In the genomic region with DNA sequence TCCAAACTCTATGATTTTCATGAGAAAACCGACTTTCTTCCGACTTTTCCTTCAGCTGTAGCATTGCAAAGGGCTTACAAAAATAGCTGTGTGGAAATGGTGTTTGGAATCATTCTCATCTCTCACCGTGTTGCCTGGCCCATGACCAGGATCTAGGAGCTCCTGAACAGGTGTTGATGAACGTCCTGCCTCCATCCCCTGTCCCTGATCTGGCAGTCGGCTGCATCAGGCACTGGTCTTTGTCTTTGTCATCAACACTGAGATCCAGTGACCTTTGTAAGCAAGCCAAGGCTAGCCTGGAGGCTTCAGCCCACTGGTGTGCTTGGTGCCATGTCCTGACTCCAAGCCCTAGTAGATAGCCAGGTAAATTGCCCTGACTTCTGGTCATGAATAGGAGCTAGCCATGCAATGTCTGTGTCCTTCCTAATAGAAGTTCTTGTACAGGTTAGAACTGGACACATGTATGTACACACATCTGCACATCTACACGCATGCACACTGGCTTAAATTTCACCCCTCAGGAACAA, we compare ENCODE assay signal across 10 mouse cellular contexts. TPM values are rescaled to one million over a fixed set of nuclear protein-coding genes. Genes with fewer than 3 reads are reported as not detected.
A peak's percentile ranks its signal among the peaks of the same experiment; 100 is the strongest.
DNase-seq lines count a peak whose midpoint lies in the region; ATAC-seq and TF ChIP-seq lines count a peak whose summit lies in the region.
"Had no signal": no experiment of that assay in that cellular context is flagged by ENCODE, and none has a peak within 500 bp of the region (broad histone marks: within the 10 kb centered on the region; RNA-seq: fewer than 3 reads in every experiment).

No protein-coding gene starts in this region.

- no peak overlapping the region for H3K27ac ChIP-seq in forebrain, embryonic 11.5 days (ENCODE audit: low read depth, low read length)
- H3K27ac ChIP-seq in forebrain, embryonic 16.5 days (ENCODE audit: low read length), result no peak overlapping the region
- H3K27ac ChIP-seq in liver, embryonic 11.5 days (ENCODE audit: low read depth, low read length), result 0 out of 2 replicates have a peak overlapping the region, but pooled peaks have one; percentile 1
- H3K27ac ChIP-seq in embryonic facial prominence, embryonic 11.5 days (replicated peaks; ENCODE audit: low read depth, low read length), result 0 out of 2 replicates have a peak overlapping the region, but pooled peaks have one; percentile 25
- peak overlapping the region; percentile 86 for H3K27ac ChIP-seq in limb, embryonic 14.5 days (replicated peaks; ENCODE audit: low read depth, low read length)

- no peak for DNase-seq in forebrain, embryonic 11.5 days (ENCODE audit: low spot score)
- no peak for DNase-seq in liver, embryonic 11.5 days (ENCODE audit: low spot score)
- DNase-seq in liver, result no peak
- DNase-seq in embryonic facial prominence, embryonic 11.5 days (ENCODE audit: low spot score), result no peak
- no peak for DNase-seq in limb, embryonic 14.5 days (ENCODE audit: low spot score)
- DNase-seq in layer of hippocampus, adult 9-11 months, result no peak
- DNase-seq in frontal cortex, postnatal 10 days (ENCODE audit: low spot score in 2 of 2), result no peak
- DNase-seq: forebrain, postnatal 0 days had no signal

- no peak overlapping the region for H3K4me2 ChIP-seq in forebrain, embryonic 11.5 days (ENCODE audit: low read depth, low read length, severe bottlenecking)
- no peak overlapping the region for H3K4me2 ChIP-seq in forebrain, embryonic 16.5 days (ENCODE audit: low read length)
- no peak overlapping the region for H3K4me2 ChIP-seq in liver, embryonic 11.5 days
- no peak overlapping the region for H3K4me2 ChIP-seq in embryonic facial prominence, embryonic 11.5 days (ENCODE audit: low read depth, low read length)
- no peak overlapping the region for H3K4me2 ChIP-seq in limb, embryonic 14.5 days (replicated peaks; ENCODE audit: low read depth, low read length, severe bottlenecking)

- peak overlapping the region; percentile 48; the same call in 1 of the 2 replicates for H3K9ac ChIP-seq in forebrain, embryonic 11.5 days (ENCODE audit: low read length)
- H3K9ac ChIP-seq in forebrain, embryonic 16.5 days (replicated peaks; ENCODE audit: low read depth, low read length), result no peak overlapping the region
- no peak overlapping the region for H3K9ac ChIP-seq in liver, embryonic 11.5 days (ENCODE audit: low read depth, low read length)
- no peak overlapping the region for H3K9ac ChIP-seq in embryonic facial prominence, embryonic 11.5 days (replicated peaks; ENCODE audit: low read length)
- H3K9ac ChIP-seq in limb, embryonic 14.5 days (ENCODE audit: low read depth, low read length, severe bottlenecking), result no peak overlapping the region
- H3K9ac ChIP-seq: forebrain, postnatal 0 days had no signal

- H3K27me3 ChIP-seq in forebrain, embryonic 11.5 days (ENCODE audit: control insufficient read depth, insufficient read depth, low read length), result no peaks in the 10 kb centered on the region
- no peaks in the 10 kb centered on the region for H3K27me3 ChIP-seq in forebrain, embryonic 16.5 days (replicated peaks; ENCODE audit: control insufficient read depth, insufficient read depth, low read length)
- no peaks in the 10 kb centered on the region for H3K27me3 ChIP-seq in liver, embryonic 11.5 days (replicated peaks; ENCODE audit: control insufficient read depth, insufficient read depth, low read length)
- H3K27me3 ChIP-seq in embryonic facial prominence, embryonic 11.5 days (ENCODE audit: control insufficient read depth, insufficient read depth, low read length), result no peaks in the 10 kb centered on the region
- no peaks in the 10 kb centered on the region for H3K27me3 ChIP-seq in limb, embryonic 14.5 days (ENCODE audit: control insufficient read depth, insufficient read depth, low read length)

- no peaks in the 10 kb centered on the region for H3K9me3 ChIP-seq in forebrain, embryonic 11.5 days (ENCODE audit: control insufficient read depth, low read length)
- no peaks in the 10 kb centered on the region for H3K9me3 ChIP-seq in forebrain, embryonic 16.5 days (ENCODE audit: control insufficient read depth, low read length)
- no peaks in the 10 kb centered on the region for H3K9me3 ChIP-seq in liver, embryonic 11.5 days (ENCODE audit: control insufficient read depth, low read length)
- H3K9me3 ChIP-seq in embryonic facial prominence, embryonic 11.5 days (replicated peaks; ENCODE audit: control insufficient read depth, low read length), result no peaks in the 10 kb centered on the region
- no peaks in the 10 kb centered on the region for H3K9me3 ChIP-seq in limb, embryonic 14.5 days (ENCODE audit: control insufficient read depth, low read length)
- H3K9me3 ChIP-seq: midbrain, embryonic 13.5 days had no signal

- 88% methylated on average over 6 of the region's 6 CpGs for WGBS in forebrain, embryonic 11.5 days
- 76% methylated on average over 6 of the region's 6 CpGs for WGBS in forebrain, embryonic 16.5 days
- WGBS in liver, embryonic 11.5 days, result 80% methylated on average over 6 of the region's 6 CpGs
- 81% methylated on average over 6 of the region's 6 CpGs for WGBS in embryonic facial prominence, embryonic 11.5 days
- 73% methylated on average over 6 of the region's 6 CpGs for whole genome bisulfite sequencing in limb, embryonic 14.5 days

- no peak for ATAC-seq in forebrain, embryonic 11.5 days (replicated peaks; ENCODE audit: low FRiP score)
- ATAC-seq in forebrain, embryonic 16.5 days, result no peak
- ATAC-seq in liver, embryonic 11.5 days (replicated peaks; ENCODE audit: low FRiP score), result no peak
- no peak for ATAC-seq in embryonic facial prominence, embryonic 11.5 days (replicated peaks; ENCODE audit: insufficient number of reproducible peaks, low FRiP score, low TSS enrichment, low read depth)
- no peak for ATAC-seq in limb, embryonic 14.5 days (ENCODE audit: low FRiP score, low read depth)

- no peak for TF ChIP-seq POLR2A in limb, embryonic 14.5 days (IDR thresholded peaks at IDR 0.05; ENCODE audit: borderline replicate concordance, extremely low read depth, insufficient read depth, insufficient read length)

- peaks cover 16% of the 10 kb centered on the region for H3K4me1 ChIP-seq in forebrain, embryonic 11.5 days (replicated peaks; ENCODE audit: control insufficient read depth, insufficient read depth, low read length)
- H3K4me1 ChIP-seq in forebrain, embryonic 16.5 days (replicated peaks; ENCODE audit: control insufficient read depth, insufficient read depth, low read length), result peaks cover 21% of the 10 kb centered on the region
- peaks cover 19% of the 10 kb centered on the region for H3K4me1 ChIP-seq in liver, embryonic 11.5 days (replicated peaks; ENCODE audit: control insufficient read depth, insufficient read depth, low read length)
- H3K4me1 ChIP-seq in embryonic facial prominence, embryonic 11.5 days (ENCODE audit: control insufficient read depth, insufficient read depth, low read length), result peaks cover 14% of the 10 kb centered on the region; the same call in 1 of the 2 replicates
- H3K4me1 ChIP-seq in limb, embryonic 14.5 days (ENCODE audit: control insufficient read depth, insufficient read depth, low read length), result peaks cover 70% of the 10 kb centered on the region

- no peaks in the 10 kb centered on the region; the same call in 1 of the 2 replicates for H3K36me3 ChIP-seq in forebrain, embryonic 11.5 days (ENCODE audit: control insufficient read depth, insufficient read depth, low read length)
- H3K36me3 ChIP-seq in forebrain, embryonic 16.5 days (ENCODE audit: control insufficient read depth, insufficient read depth), result no peaks in the 10 kb centered on the region
- no peaks in the 10 kb centered on the region for H3K36me3 ChIP-seq in liver, embryonic 11.5 days (ENCODE audit: control insufficient read depth, insufficient read depth, low read length)
- no peaks in the 10 kb centered on the region for H3K36me3 ChIP-seq in embryonic facial prominence, embryonic 11.5 days (replicated peaks; ENCODE audit: control insufficient read depth, insufficient read depth, low read depth, low read length)
- peaks cover 53% of the 10 kb centered on the region for H3K36me3 ChIP-seq in limb, embryonic 14.5 days (ENCODE audit: control insufficient read depth, insufficient read depth, low read length)
- H3K36me3 ChIP-seq: midbrain, embryonic 13.5 days had no signal

- no peak overlapping the region for H3K4me3 ChIP-seq in forebrain, embryonic 11.5 days (ENCODE audit: low read depth, low read length)
- H3K4me3 ChIP-seq in forebrain, embryonic 16.5 days (replicated peaks; ENCODE audit: low read length), result no peak overlapping the region
- H3K4me3 ChIP-seq in liver, embryonic 11.5 days (ENCODE audit: low read depth, low read length), result no peak overlapping the region
- H3K4me3 ChIP-seq in embryonic facial prominence, embryonic 11.5 days (ENCODE audit: low read depth, low read length), result no peak overlapping the region
- H3K4me3 ChIP-seq in limb, embryonic 14.5 days (replicated peaks; ENCODE audit: low read length), result no peak overlapping the region
- H3K4me3 ChIP-seq: midbrain, embryonic 13.5 days had no signal

RNA-seq across cellular contexts. Expression of gene Fstl1, which starts 12.8 kb away (rescaled TPM):
- polyA plus RNA-seq in forebrain, embryonic 11.5 days (2014; fragmentation: Nextera tagmentation; extraction: Ambion mirVana), result 171 and 176 TPM in 2 replicates
- polyA plus RNA-seq in forebrain, embryonic 16.5 days (2015; fragmentation: Nextera tagmentation; extraction: Ambion mirVana), result 75.6 and 105 TPM in 2 replicates
- polyA plus RNA-seq in liver, embryonic 11.5 days (2014; fragmentation: Nextera tagmentation; extraction: Ambion mirVana), result 107 and 118 TPM in 2 replicates
- polyA plus RNA-seq in embryonic facial prominence, embryonic 11.5 days (2014; fragmentation: Nextera tagmentation; extraction: Ambion mirVana), result 350 and 367 TPM in 2 replicates
- polyA plus RNA-seq in limb, embryonic 14.5 days (2012; rRNA removed), result 478 and 520 TPM in 2 replicates
- polyA plus RNA-seq in limb, embryonic 14.5 days (2014; fragmentation: Nextera tagmentation; extraction: Ambion mirVana), result 865 and 910 TPM in 2 replicates

Comparison
In these comparisons a context has a peak if more than half of its experiments do, and no peak if none do; other contexts are left out.
1. H3K27ac ChIP-seq: peak in liver, embryonic 11.5 days (single experiment), embryonic facial prominence, embryonic 11.5 days (single experiment) and limb, embryonic 14.5 days (single experiment); none in forebrain, embryonic 11.5 days (single experiment) and forebrain, embryonic 16.5 days (single experiment).